Mouse (Mus musculus): ENCODE measurements around the gene Secisbp2l.

The Secisbp2l gene

GRCm38 (mm10) chr2:125723086-125723407, 59.6 kb downstream of the Secisbp2l start:
- no peak for DNase-seq (ENCODE audit: extremely low read depth, low read depth, low spot score)

GRCm38 (mm10) chr2:125716599-125716998, 66.1 kb downstream of the Secisbp2l start:
- no peak for DNase-seq (ENCODE audit: extremely low read depth, low read depth, low spot score)

- DNase-seq (ENCODE audit: extremely low read depth, low read depth, low spot score): no peak
Observed at GRCm38 (mm10) chr2:125706510-125706921, 76.2 kb downstream of the Secisbp2l start.

- DNase-seq (ENCODE audit: extremely low read depth, low read depth, low spot score): no peak
Observed at GRCm38 (mm10) chr2:125704907-125705631, 77.6 kb downstream of the Secisbp2l start.

GRCm38 (mm10) chr2:125702851-125703250, 79.8 kb downstream of the Secisbp2l start:
- no peak for DNase-seq (ENCODE audit: extremely low read depth, low read depth, low spot score)

GRCm38 (mm10) chr2:125701606-125702005, 81.1 kb downstream of the Secisbp2l start:
- no peak for DNase-seq (ENCODE audit: extremely low read depth, low read depth, low spot score)

- no peak for DNase-seq (ENCODE audit: extremely low read depth, low read depth, low spot score)
Observed at GRCm38 (mm10) chr2:125696219-125696618, 86.5 kb downstream of the Secisbp2l start.

- no peak for DNase-seq (ENCODE audit: extremely low read depth, low read depth, low spot score)
Observed at GRCm38 (mm10) chr2:125694798-125695197, 87.9 kb downstream of the Secisbp2l start.

- no peak for DNase-seq (ENCODE audit: extremely low read depth, low read depth, low spot score)
Observed at GRCm38 (mm10) chr2:125692010-125692409, 90.7 kb downstream of the Secisbp2l start.

Data from fat pad, adult 2 months (tissue).